In genomic region chr1:118445441-118445840, GRCm38 (mm10) we compare ENCODE assay signal across 15 mouse cellular contexts. TPM values are rescaled to one million over a fixed set of nuclear protein-coding genes. Genes with fewer than 3 reads are reported as not detected.
DNase-seq lines count a peak whose midpoint lies in the region; ATAC-seq and TF ChIP-seq lines count a peak whose summit lies in the region.
"Had no signal": no experiment of that assay in that cellular context is flagged by ENCODE, and none has a peak within 500 bp of the region (broad histone marks: within the 10 kb centered on the region; RNA-seq: fewer than 3 reads in every experiment).

No protein-coding gene starts in this region.

- ATAC-seq in embryonic facial prominence, embryonic 14.5 days (ENCODE audit: low read depth), result no peak
- ATAC-seq in hindbrain, postnatal 0 days, result 0 out of 2 replicates have a peak, but pooled peaks have one; percentile 10
- no peak for ATAC-seq in hindbrain, embryonic 14.5 days (ENCODE audit: low FRiP score)
- ATAC-seq: forebrain, embryonic 14.5 days; liver, embryonic 12.5 days had no signal

- no peak for TF ChIP-seq CTCF in hindbrain, postnatal 0 days (IDR thresholded peaks at IDR 0.05; ENCODE audit: low read depth)
- no peak for TF ChIP-seq CTCF in layer of hippocampus, adult 2 months (conservative IDR thresholded peaks at IDR 0.05)

- H3K36me3 ChIP-seq in embryonic facial prominence, embryonic 14.5 days (ENCODE audit: control insufficient read depth, insufficient read depth, low read length), result no peaks in the 10 kb centered on the region
- H3K36me3 ChIP-seq in embryonic facial prominence, embryonic 10.5 days (replicated peaks), result 0 out of 2 replicates have a peak, but pooled peaks cover 3% of the 10 kb centered on the region
- H3K36me3 ChIP-seq in hindbrain, postnatal 0 days (ENCODE audit: insufficient read depth, low read length), result no peaks in the 10 kb centered on the region
- H3K36me3 ChIP-seq in hindbrain, embryonic 14.5 days (replicated peaks; ENCODE audit: control insufficient read depth, insufficient read depth), result no peaks in the 10 kb centered on the region
- H3K36me3 ChIP-seq: hindbrain, embryonic 15.5 days; kidney, embryonic 15.5 days had no signal

- no peak overlapping the region for H3K9ac ChIP-seq in embryonic facial prominence, embryonic 14.5 days (ENCODE audit: low read depth, low read length)
- no peak overlapping the region for H3K9ac ChIP-seq in hindbrain, postnatal 0 days (replicated peaks; ENCODE audit: low read length)
- no peak overlapping the region for H3K9ac ChIP-seq in hindbrain, embryonic 14.5 days
- H3K9ac ChIP-seq: hindbrain, embryonic 15.5 days; kidney, embryonic 15.5 days had no signal

- 0 out of 2 replicates have a peak, but pooled peaks cover 9% of the 10 kb centered on the region for H3K4me1 ChIP-seq in embryonic facial prominence, embryonic 14.5 days (ENCODE audit: control insufficient read depth, insufficient read depth, low read length)
- peaks cover 9% of the 10 kb centered on the region for H3K4me1 ChIP-seq in embryonic facial prominence, embryonic 10.5 days
- H3K4me1 ChIP-seq in hindbrain, postnatal 0 days (ENCODE audit: insufficient read depth, low read length), result peaks cover 7% of the 10 kb centered on the region; the same call in 1 of the 2 replicates
- H3K4me1 ChIP-seq in hindbrain, embryonic 14.5 days (replicated peaks; ENCODE audit: control insufficient read depth, insufficient read depth, low read length), result 0 out of 2 replicates have a peak, but pooled peaks cover 4% of the 10 kb centered on the region

- H3K27me3 ChIP-seq in embryonic facial prominence, embryonic 14.5 days (replicated peaks; ENCODE audit: control insufficient read depth, insufficient read depth, low read length), result no peaks in the 10 kb centered on the region
- H3K27me3 ChIP-seq in embryonic facial prominence, embryonic 10.5 days (replicated peaks; ENCODE audit: low read depth, poor library complexity, severe bottlenecking), result no peaks in the 10 kb centered on the region
- H3K27me3 ChIP-seq in hindbrain, postnatal 0 days (ENCODE audit: insufficient read depth, low read length), result no peaks in the 10 kb centered on the region
- no peaks in the 10 kb centered on the region for H3K27me3 ChIP-seq in hindbrain, embryonic 14.5 days (ENCODE audit: control insufficient read depth, insufficient read depth, low read length)
- H3K27me3 ChIP-seq: hindbrain, embryonic 15.5 days; kidney, embryonic 15.5 days; liver, embryonic 12.5 days; megakaryocyte, embryonic 14.5 days had no signal

- H3K4me2 ChIP-seq in embryonic facial prominence, embryonic 14.5 days (ENCODE audit: low read depth, low read length), result no peak overlapping the region
- H3K4me2 ChIP-seq in hindbrain, postnatal 0 days (ENCODE audit: low read depth, low read length), result no peak overlapping the region
- no peak overlapping the region for H3K4me2 ChIP-seq in hindbrain, embryonic 14.5 days (replicated peaks)
- H3K4me2 ChIP-seq: hindbrain, embryonic 15.5 days; kidney, embryonic 15.5 days; liver, embryonic 12.5 days had no signal

- no peak for DNase-seq in embryonic facial prominence, embryonic 14.5 days (ENCODE audit: low spot score)
- DNase-seq in embryonic facial prominence, embryonic 10.5 days (ENCODE audit: low spot score), result no peak
- no peak for DNase-seq in hindbrain, postnatal 0 days (ENCODE audit: low spot score)
- DNase-seq in hindbrain, embryonic 14.5 days (ENCODE audit: low spot score), result no peak
- peak; percentile 37 for DNase-seq in thymus, postnatal 4 days
- DNase-seq in thymus, adult 18-20 months, result no peak
- DNase-seq in layer of hippocampus, postnatal 25 days (ENCODE audit: extremely low spot score in 1 of 2, low spot score in 1 of 2), result no peak
- no peak for DNase-seq in layer of hippocampus, adult 2 months (ENCODE audit: low spot score in 2 of 2)
- DNase-seq: B cell, adult 2 months; right cerebral cortex, postnatal 4 days had no signal

- H3K27ac ChIP-seq in embryonic facial prominence, embryonic 14.5 days (replicated peaks; ENCODE audit: low read depth, low read length), result 0 out of 2 replicates have a peak overlapping the region, but pooled peaks have one; percentile 7
- H3K27ac ChIP-seq in embryonic facial prominence, embryonic 10.5 days (replicated peaks), result no peak overlapping the region
- H3K27ac ChIP-seq in hindbrain, postnatal 0 days, result no peak overlapping the region
- H3K27ac ChIP-seq in hindbrain, embryonic 14.5 days, result no peak overlapping the region
- H3K27ac ChIP-seq in layer of hippocampus, adult 2 months, result no peak overlapping the region
- H3K27ac ChIP-seq: hindbrain, embryonic 15.5 days; kidney, embryonic 15.5 days; liver, embryonic 12.5 days had no signal

- no peaks in the 10 kb centered on the region for H3K9me3 ChIP-seq in embryonic facial prominence, embryonic 14.5 days (ENCODE audit: control insufficient read depth, low read length)
- H3K9me3 ChIP-seq in embryonic facial prominence, embryonic 10.5 days, result no peaks in the 10 kb centered on the region
- no peaks in the 10 kb centered on the region for H3K9me3 ChIP-seq in hindbrain, postnatal 0 days (ENCODE audit: low read length)
- H3K9me3 ChIP-seq in hindbrain, embryonic 14.5 days (ENCODE audit: control insufficient read depth, low read length), result no peaks in the 10 kb centered on the region
- H3K9me3 ChIP-seq: hindbrain, embryonic 15.5 days; kidney, embryonic 15.5 days; liver, embryonic 12.5 days had no signal

- no peak overlapping the region for H3K4me3 ChIP-seq in embryonic facial prominence, embryonic 14.5 days (ENCODE audit: low read depth, low read length)
- no peak overlapping the region for H3K4me3 ChIP-seq in embryonic facial prominence, embryonic 10.5 days
- H3K4me3 ChIP-seq in hindbrain, postnatal 0 days (ENCODE audit: low read length), result no peak overlapping the region
- no peak overlapping the region for H3K4me3 ChIP-seq in hindbrain, embryonic 14.5 days (replicated peaks; ENCODE audit: low read length)
- no peak overlapping the region for H3K4me3 ChIP-seq in layer of hippocampus, adult 2 months
- H3K4me3 ChIP-seq: hindbrain, embryonic 15.5 days; kidney, embryonic 15.5 days; liver, embryonic 12.5 days; megakaryocyte, embryonic 14.5 days had no signal

- 60% methylated on average over 6 of the region's 6 CpGs for WGBS in embryonic facial prominence, embryonic 14.5 days
- 71% methylated on average over 6 of the region's 6 CpGs for WGBS in embryonic facial prominence, embryonic 10.5 days
- WGBS in hindbrain, postnatal 0 days, result 66% methylated on average over 6 of the region's 6 CpGs
- 71% methylated on average over 6 of the region's 6 CpGs for WGBS in hindbrain, embryonic 14.5 days

RNA-seq across cellular contexts. Expression of gene Clasp1, which starts 56.6 kb away (rescaled TPM):
- polyA plus RNA-seq in embryonic facial prominence, embryonic 14.5 days (2014; fragmentation: Nextera tagmentation; extraction: Ambion mirVana), result 40.3 and 48.6 TPM in 2 replicates
- 94.7 and 95.3 TPM in 2 replicates for polyA plus RNA-seq in embryonic facial prominence, embryonic 10.5 days (2016; fragmentation: Nextera tagmentation; extraction: Ambion mirVana)
- total RNA-seq in hindbrain, postnatal 0 days (2014; rRNA removed), result 126 and 133 TPM in 2 replicates
- polyA plus RNA-seq in hindbrain, postnatal 0 days (2015; fragmentation: Nextera tagmentation; extraction: Ambion mirVana), result 63.2 and 65.8 TPM in 2 replicates
- 115 and 130 TPM in 2 replicates for polyA plus RNA-seq in hindbrain, embryonic 14.5 days (2014; fragmentation: Nextera tagmentation; extraction: Ambion mirVana)
- 100 to 1,000 TPM in 1 of 2 experiments, 10 to 100 TPM in 1; 88.7 to 103 TPM for total RNA-seq in layer of hippocampus, postnatal 25 days (2021)
- total RNA-seq in layer of hippocampus, adult 2 months (2021), result 100 to 1,000 TPM in 1 of 2 experiments, 10 to 100 TPM in 1; 92.5 to 102 TPM
